Mouse (Mus musculus) ovary, adult 18-20 months (tissue): ENCODE measurements around the gene Cotl1.

Source experiments
- DNase-seq: peaks from one replicate; pipeline ENCODE4 v3.0.0; 2022; ENCODE audit warnings: low spot score, mixed read lengths

Cotl1 gene

DNA sequence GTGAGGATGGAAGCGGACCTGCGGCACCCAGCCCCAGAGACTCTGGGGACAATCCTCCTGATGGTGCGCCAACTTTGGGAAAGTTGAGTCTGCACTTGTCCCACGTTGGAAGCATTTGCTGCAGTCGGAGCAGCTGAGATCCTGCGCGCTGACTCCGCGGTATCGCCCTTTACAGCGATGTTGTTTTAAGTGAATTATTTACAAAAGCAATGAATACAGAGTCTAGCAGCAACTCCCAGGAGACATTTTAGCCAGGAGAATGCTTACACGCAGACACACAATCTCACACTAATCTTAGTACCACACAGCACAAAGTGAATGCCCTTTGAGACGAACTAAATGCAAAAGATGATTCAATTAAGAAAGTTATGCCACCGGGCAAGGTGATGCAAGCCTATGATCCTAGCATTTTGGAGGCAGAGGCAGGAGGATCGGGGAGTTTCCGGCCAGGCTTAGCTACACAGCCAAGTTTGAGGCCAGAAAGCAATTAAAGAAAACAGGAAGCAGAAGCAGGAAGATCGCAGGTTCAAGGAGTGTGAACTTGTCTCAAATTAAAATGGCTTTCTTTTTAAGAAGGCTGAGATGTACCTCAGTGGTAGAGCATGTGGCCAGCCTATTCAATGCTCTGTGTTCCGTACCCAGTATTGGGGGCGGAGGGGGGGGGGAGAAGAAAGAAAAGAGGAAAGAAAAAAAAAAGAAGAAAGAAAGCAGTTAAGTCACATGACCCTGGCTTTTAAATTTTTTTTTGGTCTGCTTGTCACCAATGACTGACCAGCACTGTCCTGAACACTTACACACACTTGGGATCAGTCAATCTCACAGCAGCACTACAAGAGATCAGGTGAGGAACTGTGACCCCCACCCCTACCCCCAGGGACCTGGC lies 2.0 kb downstream of the Cotl1 start:
- DNase-seq = no peak

- no peak for DNase-seq
Observed at GRCm38 (mm10) chr8:119837553-119838071, 2.7 kb downstream of the Cotl1 start.

- DNase-seq = no peak
Observed at GRCm38 (mm10) chr8:119836831-119837230, 3.5 kb downstream of the Cotl1 start.

- no peak for DNase-seq
Observed at GRCm38 (mm10) chr8:119835270-119835669, 5.1 kb downstream of the Cotl1 start.

- no peak for DNase-seq
Observed at GRCm38 (mm10) chr8:119834676-119835075, 5.7 kb downstream of the Cotl1 start.

DNA sequence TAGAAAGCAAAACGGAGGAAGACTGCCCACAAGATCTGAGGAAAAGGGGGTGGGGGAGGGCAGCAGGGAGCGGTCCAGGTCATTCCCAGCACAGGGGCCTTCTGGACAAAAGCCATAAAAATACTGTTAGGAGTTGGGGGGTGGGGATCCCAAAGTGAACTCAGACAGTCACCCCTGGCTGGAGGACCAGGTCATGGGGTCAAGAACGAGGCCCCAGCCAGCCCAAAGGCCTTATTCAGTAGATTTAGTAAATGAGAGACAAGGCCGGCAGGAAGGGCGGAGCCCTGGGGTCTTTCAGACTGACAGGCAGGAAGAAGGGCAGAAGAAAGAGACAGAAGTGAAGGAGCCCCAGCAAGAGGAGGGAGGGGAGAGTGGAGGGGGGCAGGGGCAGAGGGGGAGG lies 7.4 kb downstream of the Cotl1 start:
- DNase-seq = no peak

GRCm38 (mm10) chr8:119832101-119832617 lies 8.2 kb downstream of the Cotl1 start:
- no peak for DNase-seq

DNA sequence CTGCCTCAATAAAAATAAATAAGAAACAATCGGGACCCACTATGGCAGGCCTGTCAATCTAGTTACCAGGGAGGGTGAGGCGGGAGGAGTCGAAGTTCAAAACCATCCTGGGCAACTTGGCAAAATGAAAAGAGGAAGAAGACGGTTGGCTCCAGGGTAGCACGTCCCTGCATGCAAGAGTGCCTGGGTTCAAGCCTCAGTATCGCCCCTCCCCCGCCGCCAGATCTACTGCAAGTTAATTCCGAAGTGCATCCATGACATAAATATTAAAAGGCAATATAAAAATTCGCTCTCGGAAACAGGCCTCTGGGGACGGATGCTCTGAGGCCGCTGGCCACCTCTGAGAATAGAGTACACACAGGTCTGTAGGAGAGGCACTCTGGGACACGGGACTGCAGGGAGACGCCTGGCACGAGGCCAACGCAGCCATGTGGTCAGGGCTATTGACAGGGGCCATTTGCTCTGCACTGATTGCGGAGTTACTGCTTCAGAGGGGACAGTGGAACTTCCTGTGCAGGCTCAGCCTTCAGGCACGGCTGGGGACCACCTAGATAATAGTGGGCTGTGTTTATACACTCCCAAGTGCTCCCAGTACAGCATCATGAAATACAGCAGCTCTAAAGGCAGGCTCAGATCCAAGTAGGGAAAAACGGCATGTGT lies 8.9 kb downstream of the Cotl1 start:
- DNase-seq = peak; percentile 44

DNA sequence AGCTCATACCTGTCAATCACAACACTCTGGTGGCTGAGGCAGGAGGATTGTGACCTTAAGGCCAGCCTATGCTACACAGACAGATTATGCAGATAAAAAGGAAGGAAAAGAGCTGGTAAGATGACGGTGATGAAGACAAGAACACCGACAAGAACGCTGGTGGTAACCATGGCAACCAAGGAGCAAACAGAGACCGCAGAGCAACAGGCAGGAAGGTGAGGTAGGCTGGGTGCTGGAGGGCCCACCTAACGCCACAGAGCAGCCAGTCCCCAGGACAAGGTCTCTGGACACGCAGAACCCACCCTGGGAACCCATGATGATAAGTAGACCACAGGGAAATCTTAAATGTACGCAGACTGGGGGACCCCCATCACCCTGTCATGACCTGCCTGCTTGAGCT lies 9.8 kb downstream of the Cotl1 start:
- DNase-seq = no peak

- no peak for DNase-seq
Observed at GRCm38 (mm10) chr8:119829870-119830580, 10.3 kb downstream of the Cotl1 start.

GRCm38 (mm10) chr8:119829420-119829819 lies 10.9 kb downstream of the Cotl1 start:
- DNase-seq = no peak

- no peak for DNase-seq
Observed at GRCm38 (mm10) chr8:119829015-119829414, 11.3 kb downstream of the Cotl1 start.

GRCm38 (mm10) chr8:119827721-119828153 lies 12.6 kb downstream of the Cotl1 start:
- no peak for DNase-seq

GRCm38 (mm10) chr8:119826982-119827381 lies 13.4 kb downstream of the Cotl1 start:
- no peak for DNase-seq

DNA sequence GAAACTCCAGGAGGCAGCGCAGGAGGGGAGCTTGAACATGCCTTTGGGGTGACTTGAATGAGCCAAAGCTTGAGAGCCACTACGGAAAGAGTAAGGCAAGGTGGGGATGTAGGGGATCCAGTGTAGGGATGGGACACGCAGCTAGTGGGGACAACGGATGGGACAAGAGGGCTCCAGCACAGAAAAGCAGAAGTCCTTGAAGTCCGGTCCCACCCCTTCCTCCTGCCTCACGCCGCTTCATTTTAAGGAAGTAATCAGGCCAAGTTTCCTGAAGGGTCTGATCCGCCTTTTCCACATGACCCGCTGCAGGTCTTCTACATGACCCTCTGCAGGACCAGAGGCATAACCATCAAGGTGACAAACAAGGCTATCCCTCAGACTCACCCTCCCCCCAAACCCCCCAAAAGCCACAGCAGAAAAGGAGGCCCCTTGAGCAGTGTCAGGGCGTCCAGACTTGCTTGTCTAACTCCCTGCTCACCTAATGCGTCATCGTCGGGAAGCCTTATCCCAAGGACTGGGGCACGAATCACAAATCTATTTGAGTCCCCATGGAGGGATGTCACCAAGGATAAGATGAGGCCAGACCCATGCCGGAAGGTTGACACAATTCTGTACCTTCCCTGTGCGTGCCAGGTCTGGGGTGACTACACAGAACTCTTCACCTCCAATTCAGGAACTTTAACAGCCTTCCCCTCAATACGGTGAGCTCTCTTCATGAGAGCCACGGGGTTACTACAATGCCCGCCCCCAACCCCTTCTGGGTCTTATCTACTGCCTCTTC lies 14.2 kb downstream of the Cotl1 start:
- no peak for DNase-seq

DNA sequence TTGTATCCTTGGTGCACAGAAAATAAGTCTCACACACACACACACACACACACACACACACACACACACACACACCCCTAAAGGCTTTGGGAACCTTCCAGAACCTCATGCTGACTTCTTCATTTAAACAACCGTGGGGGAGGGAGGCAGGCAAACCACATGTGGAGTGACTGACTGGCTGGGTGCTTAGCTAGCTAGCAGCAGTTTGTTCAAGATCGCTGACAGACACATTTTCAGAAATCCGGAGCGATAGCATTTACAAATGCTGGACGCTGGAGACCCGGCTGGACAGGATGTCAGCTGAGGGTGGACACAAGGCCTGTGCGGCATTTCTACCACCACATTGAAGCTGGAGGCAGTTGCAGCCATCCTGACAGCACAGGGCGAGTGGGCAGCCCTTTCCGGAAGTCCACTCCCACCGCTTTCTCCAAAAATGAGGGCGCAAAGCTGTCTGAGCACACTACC lies 15.5 kb downstream of the Cotl1 start:
- DNase-seq = no peak

DNA sequence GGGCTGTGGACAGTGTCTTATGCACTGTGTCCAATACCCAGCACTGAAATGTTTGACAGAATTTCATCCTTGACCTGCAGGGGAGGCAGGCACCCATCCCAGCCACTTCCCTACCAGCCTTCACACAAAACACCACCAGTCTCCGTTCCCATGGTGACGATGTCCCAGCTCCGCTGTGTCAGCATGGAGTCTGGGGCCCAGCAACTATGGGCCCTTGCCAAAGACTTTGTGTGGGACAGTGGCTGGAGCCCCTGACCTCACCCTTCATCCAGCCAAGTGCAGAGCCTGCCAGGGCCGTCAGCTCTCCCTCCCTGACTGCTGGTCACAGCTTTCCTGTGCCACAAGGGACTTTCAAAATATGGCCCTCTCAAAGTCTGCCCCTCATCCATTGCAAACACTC lies 16.2 kb downstream of the Cotl1 start:
- no peak for DNase-seq

GRCm38 (mm10) chr8:119823278-119823677 lies 17.1 kb downstream of the Cotl1 start:
- DNase-seq = no peak

DNA sequence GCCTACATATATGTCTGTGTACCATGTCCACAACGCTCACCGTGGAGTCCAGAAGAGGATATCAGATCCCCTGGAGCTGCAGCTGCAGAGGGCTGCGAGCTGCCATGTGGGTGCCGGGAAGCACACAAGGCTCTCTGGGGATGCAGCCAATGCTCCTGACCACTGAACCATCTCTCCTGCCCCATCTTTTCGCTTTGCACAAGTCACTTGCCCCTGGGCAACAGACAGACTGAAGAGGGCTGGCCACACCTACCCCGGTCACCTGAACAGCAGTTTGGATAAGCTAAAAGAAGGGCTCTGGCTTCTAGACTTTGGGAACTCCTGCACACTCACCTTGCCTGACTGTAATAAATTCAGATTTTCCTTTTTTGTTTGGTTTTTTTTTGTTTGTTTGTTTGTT lies 18.7 kb downstream of the Cotl1 start:
- no peak for DNase-seq

DNA sequence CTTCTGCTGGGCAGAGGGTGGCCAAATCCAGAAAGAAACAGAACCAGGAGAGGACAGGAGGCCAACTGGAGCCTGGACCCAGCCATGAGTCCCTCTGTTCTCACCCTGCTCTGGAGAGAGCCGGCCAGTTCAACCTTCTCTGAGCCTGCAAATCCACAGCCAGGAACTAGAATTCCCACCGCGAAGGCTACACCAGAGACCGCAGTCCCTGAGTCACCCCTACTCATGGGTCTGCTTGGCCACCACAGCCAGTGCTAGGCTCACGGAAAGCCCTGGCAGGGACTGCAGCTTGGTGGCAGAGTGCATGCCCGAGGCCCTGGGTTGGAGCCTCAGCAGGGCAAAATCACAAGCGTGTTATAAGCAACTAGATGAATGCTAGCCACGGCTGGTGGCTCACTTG lies 20.4 kb downstream of the Cotl1 start:
- DNase-seq = no peak

- DNase-seq = no peak
Observed at GRCm38 (mm10) chr8:119819316-119819715, 21.0 kb downstream of the Cotl1 start.
